Mouse (Mus musculus) macrophage (primary cell): Measurements from ENCODE around the gene Stox2. TPM values are rescaled to one million over a fixed set of nuclear protein-coding genes. Genes with fewer than 3 reads are reported as not detected.
"Not testable (repeated sequence)": the region's sequence is repeated elsewhere in the genome, so short reads cannot be mapped to it uniquely, and the experiment has no call there.

Experiments
- H3K27ac ChIP-seq: fragments of 350-480 bp; formaldehyde crosslinking; 2 replicates; pipeline ENCODE4 v1.9.0; 2021
- H3K36me3 ChIP-seq: fragments of 350-480 bp; formaldehyde crosslinking; 2 replicates; pipeline ENCODE4 v1.9.0; 2021; ENCODE audit errors: inconsistent target
- H3K4me3 ChIP-seq: fragments of 350-480 bp; formaldehyde crosslinking; 2 replicates; pipeline ENCODE4 v1.9.0; 2021; ENCODE audit errors: inconsistent target
- H3K79me2 ChIP-seq: fragments of 350-480 bp; formaldehyde crosslinking; 2 replicates; pipeline ENCODE4 v1.9.0; 2021; ENCODE audit errors: inconsistent target
- WGBS: methylation state at CpG from one replicate; pipeline ENCODE4 v1.1.7; 2026; ENCODE audit warnings: inconsistent platforms; ENCODE audit not compliant: missing documents; 5-methylcytosine and 5-hydroxymethylcytosine counted together
- polyA plus RNA-seq: library from polyadenylated mRNA; stranded (reverse); fragments of 250-400 nt; gene quantifications from 3 replicates; pipeline ENCODE4 v1.2.4, GENCODE M21; 2018; ENCODE audit warnings: inconsistent platforms

Gene Stox2
- polyA plus RNA-seq, 1 experiment from 2014 or later: not detected

- no peak overlapping the region for H3K27ac ChIP-seq
- H3K79me2 ChIP-seq: no peaks in the 10 kb centered on the region
- no peaks in the 10 kb centered on the region for H3K36me3 ChIP-seq
- 71% methylated on average over 4 of the region's 4 CpGs for WGBS
- H3K4me3 ChIP-seq: no peak overlapping the region
Measured at GRCm38 (mm10) chr8:47431263-47431662, 14.9 kb downstream of the Stox2 start.

GRCm38 (mm10) chr8:47414258-47414525 is 32.0 kb downstream of the Stox2 start:
- H3K79me2 ChIP-seq, H3K36me3 ChIP-seq, H3K4me3 ChIP-seq, H3K27ac ChIP-seq: not testable (repeated sequence)
- 0% methylated on average over 1 of the region's 8 CpGs for WGBS

GRCm38 (mm10) chr8:47413524-47414257 is 32.5 kb downstream of the Stox2 start:
- no peak overlapping the region for H3K27ac ChIP-seq
- no peak overlapping the region for H3K4me3 ChIP-seq
- H3K79me2 ChIP-seq: no peaks in the 10 kb centered on the region
- WGBS: 2% methylated on average over 44 of the region's 46 CpGs
- H3K36me3 ChIP-seq: no peaks in the 10 kb centered on the region

- no peaks in the 10 kb centered on the region for H3K79me2 ChIP-seq
- WGBS: 1% methylated on average over 74 of the region's 81 CpGs
- H3K4me3 ChIP-seq: no peak overlapping the region
- H3K27ac ChIP-seq: no peak overlapping the region
- no peaks in the 10 kb centered on the region for H3K36me3 ChIP-seq
Measured at GRCm38 (mm10) chr8:47412696-47413523, 33.3 kb downstream of the Stox2 start.

GRCm38 (mm10) chr8:47411994-47412695 is 34.0 kb downstream of the Stox2 start:
- no peak overlapping the region for H3K27ac ChIP-seq
- H3K79me2 ChIP-seq: no peaks in the 10 kb centered on the region
- no peaks in the 10 kb centered on the region for H3K36me3 ChIP-seq
- no peak overlapping the region for H3K4me3 ChIP-seq
- 4% methylated on average over 43 of the region's 43 CpGs for WGBS

GRCm38 (mm10) chr8:47411321-47411720 is 34.8 kb downstream of the Stox2 start:
- Histone ChIP-seq H3K27ac (no peak overlapping the region), H3K36me3 (no peaks in the 10 kb centered on the region), H3K4me3 (no peak overlapping the region), H3K79me2 (no peaks in the 10 kb centered on the region)
- WGBS: 13% methylated on average over 12 of the region's 12 CpGs

GRCm38 (mm10) chr8:47409061-47409460 is 37.1 kb downstream of the Stox2 start:
- Histone ChIP-seq H3K36me3 (no peaks in the 10 kb centered on the region), H3K79me2 (no peaks in the 10 kb centered on the region)
- 16% methylated on average over 8 of the region's 8 CpGs for WGBS

GRCm38 (mm10) chr8:47404852-47405251 is 41.3 kb downstream of the Stox2 start:
- Histone ChIP-seq H3K4me3 (no peak overlapping the region), H3K79me2 (no peaks in the 10 kb centered on the region), H3K36me3 (no peaks in the 10 kb centered on the region), H3K27ac (no peak overlapping the region)
- WGBS: 100% methylated on average over 1 of the region's 2 CpGs

More at GRCm38 (mm10) chr8:47409061-47409460, 37.1 kb downstream of the Stox2 start:
- Histone ChIP-seq H3K27ac (no peak overlapping the region), H3K4me3 (no peak overlapping the region)

- Histone ChIP-seq H3K36me3 (no peaks in the 10 kb centered on the region), H3K4me3 (no peak overlapping the region), H3K27ac (no peak overlapping the region), H3K79me2 (no peaks in the 10 kb centered on the region)
- 93% methylated on average over 7 of the region's 7 CpGs for WGBS
Measured at GRCm38 (mm10) chr8:47392927-47393326, 53.2 kb downstream of the Stox2 start.

- 93% methylated on average over 13 of the region's 18 CpGs for WGBS
- H3K4me3 ChIP-seq: no peak overlapping the region
- no peaks in the 10 kb centered on the region for H3K36me3 ChIP-seq
- H3K79me2 ChIP-seq: no peaks in the 10 kb centered on the region
- H3K27ac ChIP-seq: no peak overlapping the region
Measured at GRCm38 (mm10) chr8:47392290-47392689, 53.9 kb downstream of the Stox2 start.

GRCm38 (mm10) chr8:47391844-47392243 is 54.3 kb downstream of the Stox2 start:
- no peaks in the 10 kb centered on the region for H3K36me3 ChIP-seq
- WGBS: 92% methylated on average over 10 of the region's 10 CpGs
- no peak overlapping the region for H3K27ac ChIP-seq
- H3K4me3 ChIP-seq: no peak overlapping the region
- no peaks in the 10 kb centered on the region for H3K79me2 ChIP-seq

GRCm38 (mm10) chr8:47389430-47389829 is 56.7 kb downstream of the Stox2 start:
- no peaks in the 10 kb centered on the region for H3K79me2 ChIP-seq
- H3K4me3 ChIP-seq: no peak overlapping the region
- WGBS: 90% methylated on average over 3 of the region's 3 CpGs
- H3K27ac ChIP-seq: no peak overlapping the region
- no peaks in the 10 kb centered on the region for H3K36me3 ChIP-seq

- Histone ChIP-seq H3K79me2 (no peaks in the 10 kb centered on the region), H3K4me3 (no peak overlapping the region), H3K27ac (no peak overlapping the region), H3K36me3 (no peaks in the 10 kb centered on the region)
- WGBS: 87% methylated on average over 12 of the region's 12 CpGs
Measured at GRCm38 (mm10) chr8:47388171-47388570, 58.0 kb downstream of the Stox2 start.

GRCm38 (mm10) chr8:47385810-47386209 is 60.4 kb downstream of the Stox2 start:
- H3K4me3 ChIP-seq: no peak overlapping the region
- 63% methylated on average over 1 of the region's 1 CpGs for WGBS
- H3K36me3 ChIP-seq: no peaks in the 10 kb centered on the region
- H3K79me2 ChIP-seq: no peaks in the 10 kb centered on the region
- H3K27ac ChIP-seq: no peak overlapping the region

GRCm38 (mm10) chr8:47384151-47384550 is 62.0 kb downstream of the Stox2 start:
- H3K27ac ChIP-seq: no peak overlapping the region
- H3K4me3 ChIP-seq: no peak overlapping the region
- 98% methylated on average over 5 of the region's 5 CpGs for WGBS
- H3K36me3 ChIP-seq: no peaks in the 10 kb centered on the region
- H3K79me2 ChIP-seq: no peaks in the 10 kb centered on the region
